Mouse (Mus musculus): ENCODE measurements around the gene Raly. TPM values are rescaled to one million over a fixed set of nuclear protein-coding genes. Genes with fewer than 3 reads are reported as not detected.

The Raly gene
- total and polyA plus RNA-seq, 3 experiments, result 214 to 334 (median 277) TPM

GRCm38 (mm10) chr2:154803372-154803771 lies 12.5 kb downstream of the Raly start:
- Histone ChIP-seq H3K4me1 (ENCODE audit: control insufficient read depth in 1 of 2, insufficient read depth in 2 of 2) (peaks cover 0 to 22% of the 10 kb centered on the region in 2 experiments; a peak in 2 of 4 replicates), H3K9me3 (replicated peaks; ENCODE audit: low read length) (no peaks in the 10 kb centered on the region), H3K4me3 (replicated peaks in 1 of 3; ENCODE audit: low read depth in 2 of 3, low read length in 2 of 3, poor library complexity in 1 of 3) (no peak overlapping the region), H3K27me3 (replicated peaks) (no peaks in the 10 kb centered on the region), H3K27ac (ENCODE audit: insufficient read depth, low read depth) (no peak overlapping the region), H3K36me3 (replicated peaks in 1 of 2; ENCODE audit: control insufficient read depth in 1 of 2, insufficient read depth in 1 of 2, low read length in 1 of 2) (peaks cover 4 to 34% of the 10 kb centered on the region in 2 experiments), H3K79me2 (replicated peaks; ENCODE audit: control insufficient read depth, extremely low read depth, insufficient read depth, poor library complexity, severe bottlenecking) (peaks cover 79% of the 10 kb centered on the region), H3K9ac (ENCODE audit: insufficient read depth, low read depth) (no peak overlapping the region), H3K4me2 (ENCODE audit: insufficient read depth, low read depth, poor library complexity, severe bottlenecking) (no peak overlapping the region)
- no peak for TF ChIP-seq NELFE (IDR thresholded peaks at IDR 0.05; ENCODE audit: low read depth, low read length)
- TF ChIP-seq ZNF384 (IDR thresholded peaks at IDR 0.05; ENCODE audit: low read depth, low read length), result no peak
- TF ChIP-seq TBP (conservative IDR thresholded peaks at IDR 0.05; ENCODE audit: low read depth, low read length), result no peak
- no peak for TF ChIP-seq HCFC1 (IDR thresholded peaks at IDR 0.05; ENCODE audit: low read depth, low read length)
- TF ChIP-seq POLR2A (IDR thresholded peaks at IDR 0.05; ENCODE audit: low read depth, low read length), result no peak
- no peak for TF ChIP-seq MAX (IDR thresholded peaks at IDR 0.05; ENCODE audit: low read length)
- TF ChIP-seq CHD2 (IDR thresholded peaks at IDR 0.05; ENCODE audit: low read length), result no peak
- TF ChIP-seq MXI1 (IDR thresholded peaks at IDR 0.05; ENCODE audit: low read depth, low read length), result no peak
- no peak for TF ChIP-seq MEF2A (IDR thresholded peaks at IDR 0.05; ENCODE audit: borderline replicate concordance, low read depth, low read length)
- no peak for TF ChIP-seq KAT2A (IDR thresholded peaks at IDR 0.05; ENCODE audit: insufficient replicate concordance, low read length)
- TF ChIP-seq BHLHE40 (IDR thresholded peaks at IDR 0.05; ENCODE audit: low read depth, low read length), result no peak
- in situ Hi-C loops (cut with MboI; ENCODE audit: low pct_ligation_motif_present, low pct_unique_long_range_greater_than_20kb, low sequenced_read_pairs) (no loop called here), dilution Hi-C loops (cut with MboI; ENCODE audit: extremely low pct_ligation_motif_present, extremely low pct_unique_long_range_greater_than_20kb, low sequenced_read_pairs) (no loop called here)
- no peak for DNase-seq (ENCODE audit: extremely low read depth)

- H3K9me3 ChIP-seq (replicated peaks; ENCODE audit: low read length), result no peaks in the 10 kb centered on the region
- dilution Hi-C loops (cut with MboI; ENCODE audit: extremely low pct_ligation_motif_present, extremely low pct_unique_long_range_greater_than_20kb, low sequenced_read_pairs), result no loop called here
- TF ChIP-seq PAX5 (IDR thresholded peaks at IDR 0.05; ENCODE audit: low read length) (no peak), EP300 (IDR thresholded peaks at IDR 0.05; ENCODE audit: low read length) (no peak), ETS1 (conservative IDR thresholded peaks at IDR 0.05; ENCODE audit: low read depth, low read length) (no peak)
- H3K36me3 ChIP-seq (replicated peaks in 1 of 2; ENCODE audit: control insufficient read depth in 1 of 2, insufficient read depth in 1 of 2, low read length in 1 of 2), result peaks cover 4 to 32% of the 10 kb centered on the region in 2 experiments
- peaks cover 79% of the 10 kb centered on the region for H3K79me2 ChIP-seq (replicated peaks; ENCODE audit: control insufficient read depth, extremely low read depth, insufficient read depth, poor library complexity, severe bottlenecking)
- no peaks in the 10 kb centered on the region for H3K27me3 ChIP-seq (replicated peaks)
- H3K27ac ChIP-seq (ENCODE audit: insufficient read depth, low read depth), result no peak overlapping the region
- in situ Hi-C loops (cut with MboI; ENCODE audit: low pct_ligation_motif_present, low pct_unique_long_range_greater_than_20kb, low sequenced_read_pairs), result no loop called here
- no peak overlapping the region for H3K9ac ChIP-seq (ENCODE audit: insufficient read depth, low read depth)
- H3K4me1 ChIP-seq (ENCODE audit: control insufficient read depth in 1 of 2, insufficient read depth in 2 of 2), result peaks cover 0 to 22% of the 10 kb centered on the region in 2 experiments; a peak in 2 of 4 replicates
- no peak overlapping the region for H3K4me2 ChIP-seq (ENCODE audit: insufficient read depth, low read depth, poor library complexity, severe bottlenecking)
- no peak overlapping the region for H3K4me3 ChIP-seq (replicated peaks in 1 of 3; ENCODE audit: low read depth in 2 of 3, low read length in 2 of 3, poor library complexity in 1 of 3)
- no peak for DNase-seq (ENCODE audit: extremely low read depth)
Observed at GRCm38 (mm10) chr2:154803845-154804244, 12.9 kb downstream of the Raly start.

- H3K79me2 ChIP-seq (replicated peaks; ENCODE audit: control insufficient read depth, extremely low read depth, insufficient read depth, poor library complexity, severe bottlenecking), result peaks cover 68% of the 10 kb centered on the region
- H3K36me3 ChIP-seq (replicated peaks in 1 of 2; ENCODE audit: control insufficient read depth in 1 of 2, insufficient read depth in 1 of 2, low read length in 1 of 2), result peaks cover 0 to 28% of the 10 kb centered on the region in 2 experiments
- no peak overlapping the region for H3K4me3 ChIP-seq (replicated peaks in 1 of 3; ENCODE audit: low read depth in 2 of 3, low read length in 2 of 3, poor library complexity in 1 of 3)
- in situ Hi-C loops (cut with MboI; ENCODE audit: low pct_ligation_motif_present, low pct_unique_long_range_greater_than_20kb, low sequenced_read_pairs) (no loop called here), dilution Hi-C loops (cut with MboI; ENCODE audit: extremely low pct_ligation_motif_present, extremely low pct_unique_long_range_greater_than_20kb, low sequenced_read_pairs) (no loop called here)
- no peaks in the 10 kb centered on the region for H3K27me3 ChIP-seq (replicated peaks)
- H3K9me3 ChIP-seq (replicated peaks; ENCODE audit: low read length), result no peaks in the 10 kb centered on the region
- DNase-seq (ENCODE audit: extremely low read depth), result no peak
- TF ChIP-seq ZNF384 (IDR thresholded peaks at IDR 0.05; ENCODE audit: low read depth, low read length) (no peak), HCFC1 (IDR thresholded peaks at IDR 0.05; ENCODE audit: low read depth, low read length) (no peak), TBP (conservative IDR thresholded peaks at IDR 0.05; ENCODE audit: low read depth, low read length) (no peak), ZC3H11A (IDR thresholded peaks at IDR 0.05; ENCODE audit: low read depth, low read length) (no peak), ZMIZ1 (IDR thresholded peaks at IDR 0.05; ENCODE audit: low read depth, low read length) (no peak), CHD1 (IDR thresholded peaks at IDR 0.05; ENCODE audit: low read depth, low read length) (no peak), JUND (conservative IDR thresholded peaks at IDR 0.05; ENCODE audit: low read depth, low read length) (no peak), TCF12 (IDR thresholded peaks at IDR 0.05; ENCODE audit: low read depth, low read length) (no peak), RCOR1 (conservative IDR thresholded peaks at IDR 0.05; ENCODE audit: low read depth, low read length) (no peak), JUN (IDR thresholded peaks at IDR 0.05; ENCODE audit: insufficient read depth, low read depth, low read length) (no peak), GABPA (IDR thresholded peaks at IDR 0.05; ENCODE audit: insufficient replicate concordance, low read depth, low read length) (no peak), SIN3A (IDR thresholded peaks at IDR 0.05; ENCODE audit: low read length) (no peak), MYC (IDR thresholded peaks at IDR 0.05; ENCODE audit: low read depth, low read length) (no peak), USF2 (conservative IDR thresholded peaks at IDR 0.05; ENCODE audit: low read depth, low read length) (no peak), CHD2 (IDR thresholded peaks at IDR 0.05; ENCODE audit: low read length) (no peak), MAX (IDR thresholded peaks at IDR 0.05; ENCODE audit: low read length) (no peak), KAT2A (IDR thresholded peaks at IDR 0.05; ENCODE audit: insufficient replicate concordance, low read length) (no peak), SMC3 (IDR thresholded peaks at IDR 0.05; ENCODE audit: low read depth, low read length) (no peak), USF1 (IDR thresholded peaks at IDR 0.05; ENCODE audit: low read depth, low read length) (no peak)
- no peak overlapping the region for H3K27ac ChIP-seq (ENCODE audit: insufficient read depth, low read depth)
- peaks cover 0 to 26% of the 10 kb centered on the region in 2 experiments; a peak in 2 of 4 replicates for H3K4me1 ChIP-seq (ENCODE audit: control insufficient read depth in 1 of 2, insufficient read depth in 2 of 2)
- no peak overlapping the region for H3K4me2 ChIP-seq (ENCODE audit: insufficient read depth, low read depth, poor library complexity, severe bottlenecking)
- H3K9ac ChIP-seq (ENCODE audit: insufficient read depth, low read depth), result no peak overlapping the region
Observed at GRCm38 (mm10) chr2:154807689-154808088, 16.8 kb downstream of the Raly start.
